Mouse (Mus musculus): ENCODE data around the gene Baiap2l1.

Baiap2l1 gene

GRCm38 (mm10) chr5:144258687-144259086, 99.2 kb downstream of the Baiap2l1 start:
- in situ Hi-C loops (cut with MboI) = no loop called here

- in situ Hi-C loops (cut with MboI) = no loop called here
These were observed 99.7 kb downstream of the Baiap2l1 start for GRCm38 (mm10) chr5:144258131-144258611.

- in situ Hi-C loops (cut with MboI) = no loop called here
These were observed 100.3 kb downstream of the Baiap2l1 start for GRCm38 (mm10) chr5:144257451-144258110.

GRCm38 (mm10) chr5:144256888-144257287, 101.0 kb downstream of the Baiap2l1 start:
- in situ Hi-C loops (cut with MboI) = no loop called here

GRCm38 (mm10) chr5:144256541-144256870, 101.4 kb downstream of the Baiap2l1 start:
- in situ Hi-C loops (cut with MboI) = no loop called here

GRCm38 (mm10) chr5:144255632-144256540, 102.0 kb downstream of the Baiap2l1 start:
- in situ Hi-C loops (cut with MboI) = no loop called here

- in situ Hi-C loops (cut with MboI) = no loop called here
These were observed 102.9 kb downstream of the Baiap2l1 start for GRCm38 (mm10) chr5:144254811-144255631.

GRCm38 (mm10) chr5:144254122-144254810, 103.6 kb downstream of the Baiap2l1 start:
- in situ Hi-C loops (cut with MboI) = no loop called here

- in situ Hi-C loops (cut with MboI) = no loop called here
These were observed 104.7 kb downstream of the Baiap2l1 start for GRCm38 (mm10) chr5:144253212-144253611.

- in situ Hi-C loops (cut with MboI) = no loop called here
These were observed 105.9 kb downstream of the Baiap2l1 start for GRCm38 (mm10) chr5:144251876-144252577.

GRCm38 (mm10) chr5:144249871-144250270, 108.0 kb downstream of the Baiap2l1 start:
- in situ Hi-C loops (cut with MboI) = loop anchor here (25.0 kb wide), 1 partner anchor 487 kb away; no protein-coding TSS in a partner anchor

GRCm38 (mm10) chr5:144247906-144248585, 109.9 kb downstream of the Baiap2l1 start:
- in situ Hi-C loops (cut with MboI) = loop anchor here (25.0 kb wide), 1 partner anchor 489 kb away; no protein-coding TSS in a partner anchor

GRCm38 (mm10) chr5:144247307-144247706, 110.6 kb downstream of the Baiap2l1 start:
- in situ Hi-C loops (cut with MboI) = loop anchor here (25.0 kb wide), 1 partner anchor 490 kb away; no protein-coding TSS in a partner anchor

- in situ Hi-C loops (cut with MboI) = loop anchor here (25.0 kb wide), 1 partner anchor 491 kb away; no protein-coding TSS in a partner anchor
These were observed 111.2 kb downstream of the Baiap2l1 start for GRCm38 (mm10) chr5:144246669-144247068.

- in situ Hi-C loops (cut with MboI) = loop anchor here (25.0 kb wide), 1 partner anchor 492 kb away; no protein-coding TSS in a partner anchor
These were observed 112.3 kb downstream of the Baiap2l1 start for GRCm38 (mm10) chr5:144245592-144245991.

GRCm38 (mm10) chr5:144243901-144244487, 113.9 kb downstream of the Baiap2l1 start, which contains the start of gene Bri3:
Bri3 (plus strand) TSS chr5:144244437.
- in situ Hi-C loops (cut with MboI) = loop anchor here (25.0 kb wide), 1 partner anchor 493 kb away; no protein-coding TSS in a partner anchor

GRCm38 (mm10) chr5:144238969-144239368, 118.9 kb downstream of the Baiap2l1 start:
- in situ Hi-C loops (cut with MboI) = loop anchor here (25.0 kb wide), 1 partner anchor 498 kb away; no protein-coding TSS in a partner anchor

GRCm38 (mm10) chr5:144234714-144235113, 123.2 kb downstream of the Baiap2l1 start:
- in situ Hi-C loops (cut with MboI) = loop anchor here (25.0 kb wide), 1 partner anchor 503 kb away; no protein-coding TSS in a partner anchor

GRCm38 (mm10) chr5:144234222-144234621, 123.7 kb downstream of the Baiap2l1 start:
- in situ Hi-C loops (cut with MboI) = loop anchor here (25.0 kb wide), 1 partner anchor 503 kb away; no protein-coding TSS in a partner anchor
